Mouse (Mus musculus): Measurements from ENCODE around the gene Sesn1.

GRCm38 (mm10) chr10:41829191-41829590, 19.5 kb downstream of the Sesn1 start:
- TF ChIP-seq CTCF (IDR thresholded peaks at IDR 0.05) (no peak), EP300 (IDR thresholded peaks at IDR 0.05) (no peak)
